Mouse (Mus musculus): Measurements from ENCODE around the gene Plxnd1.

GRCm38 (mm10) chr6:115958445-115958844 is 36.4 kb downstream of the Plxnd1 start:
- TF ChIP-seq POLR2A (IDR thresholded peaks at IDR 0.05; ENCODE audit: borderline replicate concordance, insufficient read depth, low read length) (no peak), CTCF (IDR thresholded peaks at IDR 0.05; ENCODE audit: borderline replicate concordance, insufficient read depth, low read depth, low read length) (no peak)

Data from cerebellum, adult 2 months (tissue).